In genomic region chr5:24976236-24976635, GRCm38 (mm10) we compare ENCODE assay signal across 15 mouse cellular contexts.
DNase-seq lines count a peak whose midpoint lies in the region; ATAC-seq and TF ChIP-seq lines count a peak whose summit lies in the region.
"Had no signal": no experiment of that assay in that cellular context is flagged by ENCODE, and none has a peak within 500 bp of the region (broad histone marks: within the 10 kb centered on the region; RNA-seq: fewer than 3 reads in every experiment).

No protein-coding gene starts in this region.

- no peak for ATAC-seq in intestine, embryonic 16.5 days
- ATAC-seq in intestine, embryonic 15.5 days = no peak
- ATAC-seq: forebrain, embryonic 16.5 days; hindbrain, postnatal 0 days had no signal

- 71% methylated on average over 12 of the region's 12 CpGs for WGBS in intestine, embryonic 16.5 days
- 67% methylated on average over 12 of the region's 12 CpGs for WGBS in intestine, embryonic 15.5 days

- peak; percentile 52 to 53 for DNase-seq in cerebellum, postnatal 10 days
- no peak for DNase-seq in cerebellum, adult 9-10 months
- DNase-seq in testis, postnatal 10 days (ENCODE audit: low spot score) = peak; percentile 79
- no peak for DNase-seq in testis, postnatal 14 days (ENCODE audit: low spot score)
- DNase-seq in skeletal muscle tissue, adult 2 months (ENCODE audit: low read depth, low spot score) = peak; percentile 35
- no peak for DNase-seq in layer of hippocampus, adult 2 months (ENCODE audit: low spot score in 2 of 2)
- DNase-seq: cerebellum, adult 9-11 months; liver, embryonic 13.5 days; thymus, postnatal 36 days had no signal

- TF ChIP-seq CTCF in layer of hippocampus, adult 2 months (conservative IDR thresholded peaks at IDR 0.05) = no peak

- H3K9ac ChIP-seq in intestine, embryonic 16.5 days (ENCODE audit: low read depth, low read length) = no peak overlapping the region
- H3K9ac ChIP-seq in intestine, embryonic 15.5 days = no peak overlapping the region
- H3K9ac ChIP-seq: liver, embryonic 13.5 days had no signal

- peak overlapping the region; percentile 66 for H3K27ac ChIP-seq in intestine, embryonic 16.5 days (ENCODE audit: low read length)
- no peak overlapping the region for H3K27ac ChIP-seq in intestine, embryonic 15.5 days
- no peak overlapping the region for H3K27ac ChIP-seq in layer of hippocampus, adult 2 months
- H3K27ac ChIP-seq: hindbrain, postnatal 0 days; liver, embryonic 13.5 days; midbrain, embryonic 10.5 days had no signal

- peaks cover 30% of the 10 kb centered on the region for H3K4me1 ChIP-seq in intestine, embryonic 16.5 days (ENCODE audit: control insufficient read depth, insufficient read depth, low read length)
- peaks cover 33% of the 10 kb centered on the region for H3K4me1 ChIP-seq in intestine, embryonic 15.5 days (replicated peaks)

- no peak overlapping the region for H3K4me3 ChIP-seq in intestine, embryonic 16.5 days (ENCODE audit: low read length)
- H3K4me3 ChIP-seq in intestine, embryonic 15.5 days (replicated peaks) = no peak overlapping the region
- H3K4me3 ChIP-seq in layer of hippocampus, adult 2 months = no peak overlapping the region
- H3K4me3 ChIP-seq: liver, embryonic 13.5 days; midbrain, embryonic 10.5 days; myocyte had no signal

- H3K27me3 ChIP-seq in intestine, embryonic 16.5 days (replicated peaks; ENCODE audit: control insufficient read depth, insufficient read depth, low read length) = no peaks in the 10 kb centered on the region
- no peaks in the 10 kb centered on the region for H3K27me3 ChIP-seq in intestine, embryonic 15.5 days (replicated peaks)

- H3K36me3 ChIP-seq in intestine, embryonic 16.5 days (ENCODE audit: control insufficient read depth, insufficient read depth, low read length) = no peaks in the 10 kb centered on the region
- no peaks in the 10 kb centered on the region for H3K36me3 ChIP-seq in intestine, embryonic 15.5 days
- H3K36me3 ChIP-seq: liver, embryonic 13.5 days; midbrain, embryonic 10.5 days had no signal

- no peaks in the 10 kb centered on the region for H3K9me3 ChIP-seq in intestine, embryonic 16.5 days (ENCODE audit: control insufficient read depth, low read length)
- H3K9me3 ChIP-seq in intestine, embryonic 15.5 days = no peaks in the 10 kb centered on the region
- H3K9me3 ChIP-seq: liver, embryonic 13.5 days; midbrain, embryonic 10.5 days had no signal

- H3K4me2 ChIP-seq in intestine, embryonic 16.5 days (ENCODE audit: low read depth, low read length) = no peak overlapping the region
- H3K4me2 ChIP-seq in intestine, embryonic 15.5 days (replicated peaks) = no peak overlapping the region
- H3K4me2 ChIP-seq: liver, embryonic 13.5 days had no signal

Comparison
In these comparisons a context has a peak if more than half of its experiments do, and no peak if none do; other contexts are left out.
1. DNase-seq: peak in cerebellum, postnatal 10 days (2 of 2), testis, postnatal 10 days (single experiment) and skeletal muscle tissue, adult 2 months (single experiment); none in cerebellum, adult 9-10 months (single experiment), testis, postnatal 14 days (single experiment) and layer of hippocampus, adult 2 months (0 of 2).